Mouse (Mus musculus) midbrain, embryonic 14.5 days (tissue): ENCODE measurements around the gene Myocos. TPM values are rescaled to one million over a fixed set of nuclear protein-coding genes. Genes with fewer than 3 reads are reported as not detected.

Source experiments
- ATAC-seq: fragments of 200-750 bp; cut with Nextera tagmentation; 2 replicates; pipeline ENCODE4 v1.8.0; 2017; ENCODE audit warnings: moderate number of reproducible peaks, moderate library complexity; ENCODE audit not compliant: low FRiP score, low TSS enrichment
- DNase-seq: peaks from one replicate; pipeline ENCODE4 v3.0.0-alpha.2; 2015
- H3K27ac ChIP-seq: fragments of 300-500 bp; sonication (generic); replicated peaks from 2 replicates; pipeline ENCODE4 v1.5.1; 2014; ENCODE audit warnings: mild to moderate bottlenecking, low read depth, low read length, moderate library complexity
- H3K27me3 ChIP-seq: fragments of 300-500 bp; sonication (generic); 2 replicates; pipeline ENCODE4 v1.6.1; 2014; ENCODE audit warnings: low read length, control low read depth, mixed read lengths; ENCODE audit not compliant: control insufficient read depth, insufficient read depth
- H3K36me3 ChIP-seq: fragments of 300-500 bp; sonication (generic); 2 replicates; pipeline ENCODE4 v1.6.1; 2014; ENCODE audit warnings: low read length, control low read depth; ENCODE audit not compliant: control insufficient read depth, insufficient read depth
- H3K4me1 ChIP-seq: fragments of 300-500 bp; sonication (generic); 2 replicates; pipeline ENCODE4 v1.6.1; 2014; ENCODE audit warnings: mild to moderate bottlenecking, antibody characterized with exemption, low read length, control low read depth; ENCODE audit not compliant: control insufficient read depth, insufficient read depth
- H3K4me2 ChIP-seq: fragments of 300-500 bp; sonication (generic); 2 replicates; pipeline ENCODE4 v1.6.1; 2014; ENCODE audit warnings: mild to moderate bottlenecking, low read length, moderate library complexity
- H3K4me3 ChIP-seq: fragments of 300-500 bp; sonication (generic); replicated peaks from 2 replicates; pipeline ENCODE4 v1.5.1; 2014; ENCODE audit warnings: low read depth, low read length
- H3K9ac ChIP-seq: fragments of 300-500 bp; sonication (generic); replicated peaks from 2 replicates; pipeline ENCODE4 v1.6.1; 2014; ENCODE audit warnings: mild to moderate bottlenecking, low read length, moderate library complexity
- H3K9me3 ChIP-seq: fragments of 300-500 bp; sonication (generic); 2 replicates; pipeline ENCODE4 v1.6.1; 2016; ENCODE audit warnings: low read length, control low read depth, mixed read lengths; ENCODE audit not compliant: control insufficient read depth
- WGBS: fragments of 180-500 bp; shearing (Covaris S2); extraction: QIAGEN DNeasy Blood & Tissue Kit; methylation state at CpG from one replicate; pipeline ENCODE4 v1.1.7; 2014; 5-methylcytosine and 5-hydroxymethylcytosine counted together
- polyA plus RNA-seq: library from polyadenylated mRNA; unstranded; fragments of >200 nt; fragmentation: Nextera tagmentation; extraction: Ambion mirVana; gene quantifications from 2 replicates; pipeline ENCODE4 v1.2.1, GENCODE M21; 2014

The Myocos gene
- not detected in 2 replicates for polyA plus RNA-seq

- Histone ChIP-seq H3K36me3 (no peaks in the 10 kb centered on the region), H3K27ac (no peak within 1 kb of the TSS), H3K4me3 (no peak within 1 kb of the TSS), H3K4me1 (no peaks in the 10 kb centered on the region), H3K4me2 (no peak within 1 kb of the TSS), H3K27me3 (no peaks in the 10 kb centered on the region), H3K9ac (no peak within 1 kb of the TSS), H3K9me3 (no peaks in the 10 kb centered on the region)
- WGBS = 91% methylated on average over 7 of the region's 7 CpGs
- DNase-seq (no peak), ATAC-seq (no peak)
These were observed at the start of gene Myocos for GRCm38 (mm10) chr1:162658119-162658518. TSS of gene Myocos (minus strand) at chr1:162658219.

- WGBS = 90% methylated on average over 8 of the region's 8 CpGs
- Histone ChIP-seq H3K4me2 (no peak overlapping the region), H3K27ac (no peak overlapping the region), H3K9me3 (no peaks in the 10 kb centered on the region), H3K36me3 (peaks cover 80% of the 10 kb centered on the region), H3K4me1 (no peaks in the 10 kb centered on the region), H3K4me3 (no peak overlapping the region), H3K27me3 (no peaks in the 10 kb centered on the region), H3K9ac (no peak overlapping the region)
- no peak for DNase-seq
- no peak for ATAC-seq
These were observed 42.5 kb upstream of the Myocos start for GRCm38 (mm10) chr1:162700389-162701066.

- Histone ChIP-seq H3K27ac (no peak overlapping the region), H3K4me1 (no peaks in the 10 kb centered on the region), H3K27me3 (no peaks in the 10 kb centered on the region), H3K36me3 (peaks cover 82% of the 10 kb centered on the region), H3K9ac (no peak overlapping the region), H3K4me2 (no peak overlapping the region), H3K4me3 (no peak overlapping the region), H3K9me3 (no peaks in the 10 kb centered on the region)
- DNase-seq (no peak), ATAC-seq (no peak)
- 96% methylated on average over 6 of the region's 6 CpGs for WGBS
These were observed 39.8 kb upstream of the Myocos start for GRCm38 (mm10) chr1:162697866-162698265.

- H3K36me3 ChIP-seq = peaks cover 89% of the 10 kb centered on the region
- H3K4me2 ChIP-seq = no peak overlapping the region
- no peak overlapping the region for H3K27ac ChIP-seq
- H3K9ac ChIP-seq = no peak overlapping the region
- H3K4me3 ChIP-seq = no peak overlapping the region
- no peak for ATAC-seq
- no peaks in the 10 kb centered on the region for H3K9me3 ChIP-seq
- H3K4me1 ChIP-seq = no peaks in the 10 kb centered on the region
- H3K27me3 ChIP-seq = no peaks in the 10 kb centered on the region
- WGBS = 92% methylated on average over 2 of the region's 2 CpGs
- no peak for DNase-seq
These were observed 35.7 kb upstream of the Myocos start for GRCm38 (mm10) chr1:162693721-162694120.

- Histone ChIP-seq H3K4me2 (peak overlapping the region; percentile 53), H3K36me3 (peaks cover 12% of the 10 kb centered on the region), H3K27ac (no peak overlapping the region), H3K27me3 (no peaks in the 10 kb centered on the region), H3K4me3 (0 out of 2 replicates have a peak overlapping the region, but pooled peaks have one; percentile 15), H3K9ac (peak overlapping the region; percentile 42; the same call in 1 of the 2 replicates), H3K4me1 (0 out of 2 replicates have a peak, but pooled peaks cover 3% of the 10 kb centered on the region), H3K9me3 (no peaks in the 10 kb centered on the region)
- ATAC-seq (peak; percentile 85), DNase-seq (peak; percentile 60)
- WGBS = 2% methylated on average over 11 of the region's 11 CpGs
These were observed 7.6 kb upstream of the Myocos start for GRCm38 (mm10) chr1:162665486-162666174.

- 11% methylated on average over 10 of the region's 10 CpGs for WGBS
- peak; percentile 93 for DNase-seq
- Histone ChIP-seq H3K27me3 (no peaks in the 10 kb centered on the region), H3K4me3 (no peak overlapping the region), H3K27ac (no peak overlapping the region), H3K9me3 (no peaks in the 10 kb centered on the region), H3K4me1 (0 out of 2 replicates have a peak, but pooled peaks cover 3% of the 10 kb centered on the region), H3K4me2 (peak overlapping the region; percentile 53), H3K9ac (peak overlapping the region; percentile 31; the same call in 1 of the 2 replicates), H3K36me3 (peaks cover 6% of the 10 kb centered on the region)
- peak; percentile 96 for ATAC-seq
These were observed 6.9 kb upstream of the Myocos start for GRCm38 (mm10) chr1:162664826-162665475.

GRCm38 (mm10) chr1:162660276-162660860 is 2.3 kb upstream of the Myocos start:
- WGBS = 92% methylated on average over 11 of the region's 11 CpGs
- H3K4me1 ChIP-seq = no peaks in the 10 kb centered on the region
- no peak overlapping the region for H3K4me3 ChIP-seq
- ATAC-seq (no peak), DNase-seq (no peak)
- no peak overlapping the region for H3K9ac ChIP-seq
- no peak overlapping the region for H3K4me2 ChIP-seq
- H3K27me3 ChIP-seq = no peaks in the 10 kb centered on the region
- no peaks in the 10 kb centered on the region for H3K36me3 ChIP-seq
- no peak overlapping the region for H3K27ac ChIP-seq
- H3K9me3 ChIP-seq = no peaks in the 10 kb centered on the region

GRCm38 (mm10) chr1:162648416-162648815 is 9.6 kb downstream of the Myocos start:
- WGBS = 93% methylated on average over 14 of the region's 14 CpGs

More at GRCm38 (mm10) chr1:162648416-162648815, 9.6 kb downstream of the Myocos start:
- Histone ChIP-seq H3K4me3 (no peak overlapping the region), H3K4me1 (no peaks in the 10 kb centered on the region), H3K27ac (no peak overlapping the region), H3K9ac (no peak overlapping the region), H3K4me2 (no peak overlapping the region), H3K36me3 (no peaks in the 10 kb centered on the region), H3K27me3 (no peaks in the 10 kb centered on the region), H3K9me3 (no peaks in the 10 kb centered on the region)
- DNase-seq (no peak), ATAC-seq (no peak)
